Mouse (Mus musculus) kidney, embryonic 15.5 days (tissue): ENCODE measurements around the gene Olfr823. TPM values are rescaled to one million over a fixed set of nuclear protein-coding genes. Genes with fewer than 3 reads are reported as not detected.
"Not testable (repeated sequence)": the region's sequence is repeated elsewhere in the genome, so short reads cannot be mapped to it uniquely, and the experiment has no call there.

Source experiments
- ATAC-seq: fragments of 200-750 bp; cut with Nextera tagmentation; replicated peaks from 2 replicates; pipeline ENCODE4 v1.8.0; 2017; ENCODE audit warnings: moderate TSS enrichment; ENCODE audit not compliant: low FRiP score
- H3K27ac ChIP-seq: fragments of 300-500 bp; sonication (generic); 2 replicates; pipeline ENCODE4 v1.5.1; 2015; ENCODE audit warnings: mild to moderate bottlenecking, inconsistent platforms
- H3K27me3 ChIP-seq: fragments of 300-500 bp; sonication (generic); 2 replicates; pipeline ENCODE4 v1.6.1; 2015; ENCODE audit warnings: inconsistent platforms
- H3K36me3 ChIP-seq: fragments of 300-500 bp; sonication (generic); 2 replicates; pipeline ENCODE4 v1.6.1; 2015; ENCODE audit warnings: inconsistent platforms
- H3K4me1 ChIP-seq: fragments of 300-500 bp; sonication (generic); 2 replicates; pipeline ENCODE4 v1.6.1; 2015; ENCODE audit warnings: inconsistent platforms
- H3K4me2 ChIP-seq: fragments of 300-500 bp; sonication (generic); 2 replicates; pipeline ENCODE4 v1.6.1; 2015; ENCODE audit warnings: moderate library complexity, mild to moderate bottlenecking, inconsistent platforms
- H3K4me3 ChIP-seq: fragments of 300-500 bp; sonication (generic); replicated peaks from 2 replicates; pipeline ENCODE4 v1.5.1; 2015; ENCODE audit warnings: mild to moderate bottlenecking, inconsistent platforms
- H3K9ac ChIP-seq: fragments of 300-500 bp; sonication (generic); 2 replicates; pipeline ENCODE4 v1.6.1; 2015; ENCODE audit warnings: mild to moderate bottlenecking, inconsistent platforms
- H3K9me3 ChIP-seq: fragments of 300-500 bp; sonication (generic); replicated peaks from 2 replicates; pipeline ENCODE4 v1.6.1; 2016; ENCODE audit warnings: inconsistent platforms
- WGBS: fragments of 180-500 bp; shearing (Covaris S2); methylation state at CpG from one replicate; pipeline ENCODE4 v1.1.7; 2015; ENCODE audit warnings: mixed read lengths; 5-methylcytosine and 5-hydroxymethylcytosine counted together
- polyA plus RNA-seq: library from polyadenylated mRNA; unstranded; fragments of >200 nt; fragmentation: Nextera tagmentation; extraction: Ambion mirVana; gene quantifications from 2 replicates; pipeline ENCODE4 v1.2.1, GENCODE M21; 2015

Gene Olfr823
- not detected in 2 replicates for polyA plus RNA-seq

- 92% methylated on average over 1 of the region's 1 CpGs for WGBS
- H3K9me3 ChIP-seq, H3K27ac ChIP-seq, H3K4me3 ChIP-seq, H3K27me3 ChIP-seq, H3K4me1 ChIP-seq, ATAC-seq, H3K9ac ChIP-seq, H3K4me2 ChIP-seq, H3K36me3 ChIP-seq: not testable (repeated sequence)
Measured at GRCm38 (mm10) chr10:130115283-130115682, at the start of gene Olfr823. Gene Olfr823, minus strand, starts transcription at chr10:130115383.

GRCm38 (mm10) chr10:130144121-130144520, 28.9 kb upstream of the Olfr823 start:
- 70% methylated on average over 5 of the region's 5 CpGs for WGBS
- no peak for ATAC-seq
- no peaks in the 10 kb centered on the region for H3K4me1 ChIP-seq
- no peak overlapping the region for H3K27ac ChIP-seq
- H3K36me3 ChIP-seq, result no peaks in the 10 kb centered on the region
- H3K27me3 ChIP-seq, result no peaks in the 10 kb centered on the region
- H3K9ac ChIP-seq, result no peak overlapping the region
- H3K4me2 ChIP-seq, result no peak overlapping the region
- H3K9me3 ChIP-seq, result no peaks in the 10 kb centered on the region
- H3K4me3 ChIP-seq, result no peak overlapping the region

DNA sequence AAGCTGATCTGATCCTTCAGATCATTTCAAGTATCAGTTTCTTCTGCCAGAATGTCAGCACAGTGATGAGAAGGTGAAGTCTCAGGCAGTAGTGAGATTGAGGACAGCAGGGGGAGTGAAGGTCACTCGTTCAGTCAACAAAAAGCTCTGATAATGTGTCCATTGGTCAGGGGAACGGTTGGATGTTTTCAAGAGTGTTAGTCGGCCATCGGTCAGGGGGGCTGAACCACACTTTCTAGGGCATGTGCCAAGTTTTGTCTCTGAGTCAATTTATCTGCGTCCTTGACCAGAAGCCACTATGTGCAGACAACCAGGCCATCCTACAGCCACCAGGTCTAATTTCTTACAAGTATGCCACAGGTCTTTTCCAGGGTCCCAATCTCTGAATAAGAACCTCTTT, 27.3 kb upstream of the Olfr823 start:
- H3K4me1 ChIP-seq, H3K27me3 ChIP-seq, H3K36me3 ChIP-seq, H3K9me3 ChIP-seq, ATAC-seq, H3K4me2 ChIP-seq, H3K9ac ChIP-seq, H3K27ac ChIP-seq, H3K4me3 ChIP-seq: not testable (repeated sequence)
- WGBS, result 82% methylated on average over 5 of the region's 5 CpGs

DNA sequence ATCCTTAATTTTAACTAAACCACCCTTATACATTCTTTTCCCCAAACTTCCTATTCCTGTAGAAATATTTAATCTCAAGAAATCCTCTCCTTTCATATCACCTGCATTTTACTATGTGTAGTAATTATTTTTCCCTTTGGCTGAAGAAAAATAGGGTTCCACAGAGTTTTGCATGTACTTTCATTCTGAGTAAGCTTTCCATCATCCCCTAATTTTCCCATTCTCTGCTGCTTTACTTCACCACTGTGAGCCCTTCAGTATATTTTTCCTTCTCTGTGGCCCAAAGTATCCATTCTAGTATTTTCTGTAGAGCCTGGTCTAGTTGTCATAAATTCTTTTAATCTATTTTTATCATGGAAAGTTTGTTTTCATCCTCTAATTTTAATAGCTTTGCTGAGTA, 19.6 kb upstream of the Olfr823 start:
- H3K4me1 ChIP-seq, result no peaks in the 10 kb centered on the region
- H3K4me2 ChIP-seq, result no peak overlapping the region
- H3K4me3 ChIP-seq, result no peak overlapping the region
- H3K27me3 ChIP-seq, result no peaks in the 10 kb centered on the region
- H3K9me3 ChIP-seq, result no peaks in the 10 kb centered on the region
- H3K27ac ChIP-seq, result no peak overlapping the region
- ATAC-seq, result no peak
- H3K36me3 ChIP-seq, result no peaks in the 10 kb centered on the region
- no peak overlapping the region for H3K9ac ChIP-seq

DNA sequence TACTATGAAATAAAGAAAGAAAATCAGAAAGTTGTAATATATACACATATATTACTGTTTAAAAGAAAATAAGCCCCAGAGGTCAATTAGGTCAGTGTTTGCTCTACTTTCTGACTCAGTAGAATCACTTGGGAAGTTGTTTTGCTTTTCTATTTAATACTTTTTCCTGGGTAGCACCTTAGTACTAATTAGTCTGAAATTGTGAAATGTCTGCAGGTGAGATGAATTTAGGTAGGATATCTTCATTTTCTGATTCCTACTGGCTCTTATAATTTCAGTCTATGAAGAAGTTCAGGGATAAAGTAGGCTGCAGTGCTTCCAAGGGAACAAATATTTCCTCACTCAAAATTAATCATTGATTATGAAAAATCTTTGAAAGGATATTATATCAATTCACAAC, 14.7 kb upstream of the Olfr823 start, which contains the start of gene Olfr824:
Gene Olfr824, minus strand, starts transcription at position 101 of the 400 bp plus-strand sequence.
- not testable (repeated sequence) for H3K4me3 ChIP-seq, ATAC-seq

GRCm38 (mm10) chr10:130116045-130116444, 862 bp upstream of the Olfr823 start:
- H3K27ac ChIP-seq, H3K9ac ChIP-seq, H3K9me3 ChIP-seq, ATAC-seq, H3K4me2 ChIP-seq, H3K4me1 ChIP-seq, H3K27me3 ChIP-seq, H3K36me3 ChIP-seq, H3K4me3 ChIP-seq: not testable (repeated sequence)
- 70% methylated on average over 3 of the region's 3 CpGs for WGBS

More for the DNA sequence above, 14.7 kb upstream of the Olfr823 start, which contains the start of gene Olfr824:
- not testable (repeated sequence) for H3K4me2 ChIP-seq, H3K27me3 ChIP-seq, H3K4me1 ChIP-seq, H3K36me3 ChIP-seq, H3K9me3 ChIP-seq, H3K27ac ChIP-seq, H3K9ac ChIP-seq

DNA sequence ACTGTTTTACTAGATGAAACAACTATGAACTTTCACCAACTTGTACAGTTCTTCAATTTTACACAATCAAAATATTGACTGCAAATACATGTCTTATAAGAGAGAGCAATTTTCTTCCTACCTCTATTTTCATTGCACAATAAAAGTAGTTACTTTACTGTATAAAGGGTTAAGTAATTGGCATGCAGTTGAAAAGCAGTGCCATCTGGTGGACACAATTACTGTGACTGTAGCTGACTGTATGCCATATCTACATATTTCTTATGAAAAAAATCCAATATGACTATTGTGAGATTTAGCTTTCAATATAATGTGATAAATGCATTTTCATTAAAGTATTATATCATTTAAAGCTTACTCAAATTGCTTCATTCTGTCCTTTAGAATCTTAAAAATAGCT, 19.1 kb downstream of the Olfr823 start:
- no peak overlapping the region for H3K27ac ChIP-seq
- H3K4me1 ChIP-seq, result no peaks in the 10 kb centered on the region
- H3K36me3 ChIP-seq, result no peaks in the 10 kb centered on the region
- ATAC-seq, result no peak
- no peak overlapping the region for H3K4me2 ChIP-seq
- no peaks in the 10 kb centered on the region for H3K9me3 ChIP-seq
- H3K4me3 ChIP-seq, result no peak overlapping the region
- no peak overlapping the region for H3K9ac ChIP-seq
- H3K27me3 ChIP-seq, result no peaks in the 10 kb centered on the region

DNA sequence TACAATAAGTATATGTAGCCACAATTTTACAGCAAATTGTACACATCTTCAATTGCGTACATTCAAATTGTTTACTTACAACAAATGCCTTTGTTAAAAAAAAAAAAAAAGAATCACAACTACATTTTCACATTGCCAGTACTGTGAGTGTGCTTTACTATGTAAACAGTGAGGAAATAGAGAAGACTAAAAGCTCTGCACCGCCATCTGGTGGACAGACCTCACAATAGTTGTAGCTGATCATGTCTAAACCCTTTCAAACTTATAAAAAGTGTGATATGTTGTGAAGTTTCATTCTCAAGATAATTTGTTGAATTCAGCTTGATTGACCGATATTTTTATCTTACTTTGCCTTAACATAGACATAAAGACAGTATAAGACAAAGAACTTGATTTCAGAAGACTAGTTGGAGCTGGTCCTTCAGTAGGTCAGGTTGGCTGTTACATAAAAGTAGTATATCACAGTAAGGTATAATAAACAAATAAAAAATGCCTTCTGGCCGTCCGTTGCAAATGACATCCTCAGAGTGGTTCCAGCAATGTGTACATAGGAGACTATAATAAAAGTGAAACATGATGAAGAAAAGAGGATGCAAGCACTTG, 22.2 kb downstream of the Olfr823 start:
- peak; percentile 77; the same call in 1 of the 2 replicates for ATAC-seq
- no peaks in the 10 kb centered on the region for H3K36me3 ChIP-seq
- H3K9me3 ChIP-seq, result no peaks in the 10 kb centered on the region
- no peaks in the 10 kb centered on the region for H3K27me3 ChIP-seq
- no peak overlapping the region for H3K4me3 ChIP-seq
- 17% methylated on average over 5 of the region's 5 CpGs for WGBS
- H3K9ac ChIP-seq, result no peak overlapping the region
- no peak overlapping the region for H3K4me2 ChIP-seq
- no peak overlapping the region for H3K27ac ChIP-seq
- no peaks in the 10 kb centered on the region for H3K4me1 ChIP-seq

- Histone ChIP-seq H3K4me1 (no peaks in the 10 kb centered on the region), H3K9ac (no peak within 1 kb of the TSS), H3K9me3 (no peaks in the 10 kb centered on the region), H3K36me3 (no peaks in the 10 kb centered on the region), H3K4me3 (no peak within 1 kb of the TSS), H3K27me3 (no peaks in the 10 kb centered on the region), H3K27ac (no peak within 1 kb of the TSS), H3K4me2 (no peak within 1 kb of the TSS)
- ATAC-seq, result no peak
Measured at GRCm38 (mm10) chr10:130070910-130071309, 44.3 kb downstream of the Olfr823 start, which contains the start of gene Olfr822. Gene Olfr822, plus strand, starts transcription at chr10:130071210.

Other genes with a start within 250 kb of the Olfr823 start
- not detected in 2 replicates for gene Olfr814, start 235.5 kb downstream of the Olfr823 start, polyA plus RNA-seq
- gene Olfr815, start 209.5 kb downstream of the Olfr823 start, polyA plus RNA-seq, result not detected in 2 replicates
- gene Olfr816, start 199.8 kb downstream of the Olfr823 start, polyA plus RNA-seq, result not detected in 2 replicates
- gene Olfr818, start 166.3 kb downstream of the Olfr823 start, polyA plus RNA-seq, result not detected in 2 replicates
- gene Olfr819, start 148.1 kb downstream of the Olfr823 start, polyA plus RNA-seq, result not detected in 2 replicates
- gene Olfr247, start 139.2 kb downstream of the Olfr823 start, polyA plus RNA-seq, result not detected in 2 replicates
- gene Gm10310, start 130.3 kb downstream of the Olfr823 start, polyA plus RNA-seq, result not detected in 2 replicates
- gene Olfr820, start 102.8 kb downstream of the Olfr823 start, polyA plus RNA-seq, result not detected in 2 replicates
- not detected in 2 replicates for gene Olfr821, start 85.0 kb downstream of the Olfr823 start, polyA plus RNA-seq
- gene Olfr822, start 44.2 kb downstream of the Olfr823 start, polyA plus RNA-seq, result not detected in 2 replicates
- gene Olfr824, start 14.6 kb upstream of the Olfr823 start, polyA plus RNA-seq, result not detected in 2 replicates
- gene Olfr825, start 51.4 kb upstream of the Olfr823 start, polyA plus RNA-seq, result not detected in 2 replicates
- gene Olfr826, start 68.8 kb upstream of the Olfr823 start, polyA plus RNA-seq, result not detected in 2 replicates
- gene Olfr827, start 99.0 kb upstream of the Olfr823 start, polyA plus RNA-seq, result not detected in 2 replicates
- gene Neurod4, start 164.9 kb upstream of the Olfr823 start, polyA plus RNA-seq, result not detected in 2 replicates
- gene Tespa1, start 207.5 kb upstream of the Olfr823 start, polyA plus RNA-seq, result 0.09 and 0.23 TPM in 2 replicates